Mouse (Mus musculus) limb, embryonic 14.5 days (tissue): ENCODE results near the gene Arsa. TPM values are rescaled to one million over a fixed set of nuclear protein-coding genes. Genes with fewer than 3 reads are reported as not detected.

Experiments
- ATAC-seq: fragments of 200-750 bp; cut with Nextera tagmentation; 2 replicates; pipeline ENCODE4 v1.8.0; 2017; ENCODE audit warnings: low read depth, moderate number of reproducible peaks, moderate TSS enrichment; ENCODE audit not compliant: low FRiP score
- DNase-seq: peaks from one replicate; pipeline ENCODE4 v3.0.0-alpha.2; 2015; ENCODE audit warnings: low spot score
- H3K27ac ChIP-seq: fragments of 300-500 bp; sonication (generic); replicated peaks from 2 replicates; pipeline ENCODE4 v1.5.1; 2014; ENCODE audit warnings: low read depth, mild to moderate bottlenecking, low read length, moderate library complexity, mixed read lengths
- H3K27me3 ChIP-seq: fragments of 300-500 bp; sonication (generic); 2 replicates; pipeline ENCODE4 v1.6.1; 2014; ENCODE audit warnings: low read length, mixed read lengths; ENCODE audit not compliant: control insufficient read depth, insufficient read depth
- H3K36me3 ChIP-seq: fragments of 300-500 bp; sonication (generic); 2 replicates; pipeline ENCODE4 v1.6.1; 2014; ENCODE audit warnings: mild to moderate bottlenecking, low read length, moderate library complexity, mixed read lengths; ENCODE audit not compliant: control insufficient read depth, insufficient read depth
- H3K4me1 ChIP-seq: fragments of 300-500 bp; sonication (generic); 2 replicates; pipeline ENCODE4 v1.6.1; 2014; ENCODE audit warnings: antibody characterized with exemption, low read length, mixed read lengths; ENCODE audit not compliant: control insufficient read depth, insufficient read depth
- H3K4me2 ChIP-seq: fragments of 300-500 bp; sonication (generic); replicated peaks from 2 replicates; pipeline ENCODE4 v1.6.1; 2014; ENCODE audit warnings: low read depth, mild to moderate bottlenecking, low read length, moderate library complexity; ENCODE audit not compliant: severe bottlenecking
- H3K4me3 ChIP-seq: fragments of 300-500 bp; sonication (generic); replicated peaks from 2 replicates; pipeline ENCODE4 v1.5.1; 2014; ENCODE audit warnings: low read length
- H3K9ac ChIP-seq: fragments of 300-500 bp; sonication (generic); 2 replicates; pipeline ENCODE4 v1.6.1; 2014; ENCODE audit warnings: mild to moderate bottlenecking, low read depth, low read length, moderate library complexity; ENCODE audit not compliant: severe bottlenecking
- H3K9me3 ChIP-seq: fragments of 300-500 bp; sonication (generic); 2 replicates; pipeline ENCODE4 v1.6.1; 2016; ENCODE audit warnings: low read length; ENCODE audit not compliant: control insufficient read depth
- POLR2A ChIP-seq: fragments of 200-500 bp; IDR thresholded peaks from 2 replicates; pipeline ENCODE4 v1.8.0; 2012; ENCODE audit warnings: inconsistent platforms, mild to moderate bottlenecking, moderate library complexity, borderline replicate concordance; ENCODE audit not compliant: insufficient read depth, insufficient read length; ENCODE audit errors: extremely low read depth
- WGBS: fragments of 180-500 bp; shearing (Covaris S2); extraction: QIAGEN DNeasy Blood & Tissue Kit; methylation state at CpG from one replicate; pipeline ENCODE4 v1.1.7; 2014; 5-methylcytosine and 5-hydroxymethylcytosine counted together
- polyA plus RNA-seq, 2 experiments: library from polyadenylated mRNA; depleted of rRNA in 1 of 2; stranded (reverse) in 1 of 2; unstranded in 1 of 2; fragments of >200 nt; fragmentation: Nextera tagmentation in 1 of 2; extraction: Ambion mirVana in 1 of 2; gene quantifications; 2 replicates each; pipeline versions ENCODE4 v1.2.1 to v1.2.3; 2012 to 2014

The Arsa gene
- polyA plus RNA-seq, 2 experiments: 18.3 to 30.7 TPM

- 64% methylated on average over 7 of the region's 7 CpGs for WGBS
- H3K9ac ChIP-seq: no peak overlapping the region
- DNase-seq (no peak), ATAC-seq (no peak)
- H3K4me2 ChIP-seq: no peak overlapping the region
- H3K4me1 ChIP-seq: no peaks in the 10 kb centered on the region
- H3K27me3 ChIP-seq: no peaks in the 10 kb centered on the region
- no peak overlapping the region for H3K4me3 ChIP-seq
- H3K27ac ChIP-seq: no peak overlapping the region
- no peaks in the 10 kb centered on the region for H3K9me3 ChIP-seq
- no peak for TF ChIP-seq POLR2A
- H3K36me3 ChIP-seq: no peaks in the 10 kb centered on the region
Measured at GRCm38 (mm10) chr15:89462176-89462575, 15.0 kb downstream of the Arsa start.

GRCm38 (mm10) chr15:89461321-89461720, 15.9 kb downstream of the Arsa start:
- H3K9me3 ChIP-seq: no peaks in the 10 kb centered on the region
- no peak overlapping the region for H3K9ac ChIP-seq
- H3K4me3 ChIP-seq: no peak overlapping the region
- no peak overlapping the region for H3K4me2 ChIP-seq
- DNase-seq (no peak), ATAC-seq (no peak)
- no peaks in the 10 kb centered on the region for H3K4me1 ChIP-seq
- H3K36me3 ChIP-seq: no peaks in the 10 kb centered on the region
- no peaks in the 10 kb centered on the region for H3K27me3 ChIP-seq
- WGBS: 82% methylated on average over 15 of the region's 15 CpGs
- no peak overlapping the region for H3K27ac ChIP-seq
- TF ChIP-seq POLR2A: no peak

DNA sequence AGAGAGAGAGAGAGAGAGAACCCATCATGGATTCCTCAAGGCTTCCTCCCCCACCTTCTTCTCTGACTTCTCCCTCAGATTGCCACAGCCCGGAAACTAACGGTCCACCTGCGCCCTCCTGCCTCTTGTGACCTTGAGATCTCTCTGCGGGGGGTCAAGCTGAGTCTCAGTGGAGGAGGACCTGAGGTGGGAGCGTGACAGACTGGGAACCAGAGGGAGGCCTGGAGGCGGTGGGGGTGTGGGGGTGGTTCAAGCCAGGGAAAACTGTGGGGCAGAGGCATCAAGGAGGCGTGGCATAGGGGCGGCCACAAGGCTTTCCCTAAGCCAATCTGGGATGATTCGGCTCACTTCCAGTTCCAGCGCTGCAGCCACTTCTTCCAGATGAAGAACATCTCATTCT, 16.9 kb downstream of the Arsa start:
- H3K9ac ChIP-seq: no peak overlapping the region
- ATAC-seq (no peak), DNase-seq (no peak)
- 80% methylated on average over 10 of the region's 10 CpGs for WGBS
- H3K4me1 ChIP-seq: no peaks in the 10 kb centered on the region
- H3K9me3 ChIP-seq: no peaks in the 10 kb centered on the region
- no peak overlapping the region for H3K4me3 ChIP-seq
- TF ChIP-seq POLR2A: no peak
- H3K4me2 ChIP-seq: no peak overlapping the region
- H3K27ac ChIP-seq: no peak overlapping the region
- H3K27me3 ChIP-seq: no peaks in the 10 kb centered on the region
- no peaks in the 10 kb centered on the region for H3K36me3 ChIP-seq

GRCm38 (mm10) chr15:89459821-89460220, 17.4 kb downstream of the Arsa start:
- ATAC-seq: no peak
- no peak overlapping the region for H3K27ac ChIP-seq
- no peak overlapping the region for H3K9ac ChIP-seq
- no peaks in the 10 kb centered on the region for H3K4me1 ChIP-seq
- no peak for TF ChIP-seq POLR2A
- no peaks in the 10 kb centered on the region; the same call in 1 of the 2 replicates for H3K27me3 ChIP-seq
- no peak for DNase-seq
- H3K4me3 ChIP-seq: no peak overlapping the region
- WGBS: 83% methylated on average over 7 of the region's 7 CpGs
- H3K9me3 ChIP-seq: no peaks in the 10 kb centered on the region
- H3K4me2 ChIP-seq: no peak overlapping the region
- H3K36me3 ChIP-seq: no peaks in the 10 kb centered on the region

DNA sequence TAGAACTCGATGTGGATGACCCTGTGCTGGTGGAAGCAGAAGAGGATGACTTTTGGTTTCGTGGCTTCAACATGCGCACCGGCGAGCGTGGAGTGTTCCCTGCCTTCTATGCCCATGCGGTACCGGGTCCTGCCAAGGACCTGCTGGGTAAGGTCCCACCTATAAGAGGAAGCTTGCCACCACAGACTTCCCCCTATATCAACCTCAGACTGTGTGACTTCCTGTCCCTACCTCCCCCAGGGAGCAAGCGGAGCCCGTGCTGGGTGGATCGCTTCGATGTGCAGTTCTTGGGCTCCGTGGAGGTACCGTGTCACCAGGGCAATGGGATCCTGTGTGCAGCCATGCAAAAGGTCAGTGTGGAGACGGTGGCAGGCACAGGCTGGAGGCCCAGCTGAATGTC, 18.3 kb downstream of the Arsa start:
- H3K4me1 ChIP-seq: peaks cover under 1% of the 10 kb centered on the region; the same call in 1 of the 2 replicates
- H3K27ac ChIP-seq: no peak overlapping the region
- H3K4me2 ChIP-seq: no peak overlapping the region
- H3K36me3 ChIP-seq: no peaks in the 10 kb centered on the region
- 95% methylated on average over 15 of the region's 15 CpGs for WGBS
- H3K27me3 ChIP-seq: peaks cover 6% of the 10 kb centered on the region
- no peak for TF ChIP-seq POLR2A
- H3K9ac ChIP-seq: no peak overlapping the region
- no peak for DNase-seq
- H3K4me3 ChIP-seq: no peak overlapping the region
- H3K9me3 ChIP-seq: no peaks in the 10 kb centered on the region
- no peak for ATAC-seq

DNA sequence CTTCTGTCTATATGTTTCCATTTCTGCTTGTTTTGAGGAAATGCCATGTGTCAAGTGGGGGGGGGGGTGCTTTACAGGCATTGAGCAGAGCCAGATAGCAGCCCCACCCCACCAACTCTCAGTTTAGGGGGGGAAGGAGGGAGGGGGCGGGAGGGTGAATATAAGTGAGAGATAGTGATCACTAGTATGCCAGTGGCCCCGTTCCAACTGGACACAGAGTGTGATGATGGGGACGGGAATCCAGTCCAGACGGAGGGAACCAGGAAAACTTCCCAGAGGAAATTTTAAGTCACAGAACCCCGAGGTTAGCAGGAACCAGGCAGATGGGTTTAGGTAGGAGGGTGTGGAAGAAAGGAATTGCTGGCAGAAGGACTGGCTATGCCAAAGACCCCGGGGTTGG, 21.6 kb downstream of the Arsa start:
- Histone ChIP-seq H3K4me3 (no peak overlapping the region), H3K9ac (no peak overlapping the region), H3K27me3 (peaks cover 12% of the 10 kb centered on the region), H3K4me1 (peaks cover 4% of the 10 kb centered on the region; the same call in 1 of the 2 replicates), H3K4me2 (no peak overlapping the region), H3K9me3 (no peaks in the 10 kb centered on the region), H3K27ac (no peak overlapping the region), H3K36me3 (no peaks in the 10 kb centered on the region)
- DNase-seq: no peak
- TF ChIP-seq POLR2A: no peak
- 73% methylated on average over 6 of the region's 6 CpGs for WGBS
- no peak for ATAC-seq
